Mouse (Mus musculus): Measurements from ENCODE around the gene Apba3.

DNA sequence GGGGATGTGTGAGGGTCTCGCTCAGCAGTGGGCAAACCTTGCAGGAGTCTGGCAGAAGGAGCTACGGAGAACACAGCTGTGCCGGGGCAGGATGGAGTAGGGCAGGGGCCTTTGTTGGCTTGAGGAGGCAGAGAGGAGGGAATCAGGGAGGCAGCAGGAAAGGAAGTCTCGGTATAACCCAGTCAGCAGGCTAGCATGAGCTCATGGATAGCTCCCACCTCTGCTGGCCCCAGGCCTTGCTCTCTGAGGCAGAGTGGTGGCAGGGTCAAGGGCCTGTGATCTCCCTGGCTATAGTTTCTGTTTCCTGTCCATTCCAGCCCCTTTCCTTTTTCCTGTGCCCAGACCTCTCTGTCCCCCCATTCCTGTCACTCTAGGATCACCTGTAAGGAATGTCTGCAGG, 35.5 kb downstream of the Apba3 start:
- TF ChIP-seq CTCF (IDR thresholded peaks at IDR 0.05; ENCODE audit: control insufficient read depth, insufficient read depth, low read length): no peak
- TF ChIP-seq POLR2A (IDR thresholded peaks at IDR 0.05; ENCODE audit: borderline replicate concordance, control insufficient read depth, low read depth, low read length): no peak
